Mouse (Mus musculus): Measurements from ENCODE around the gene Copg2. TPM values are rescaled to one million over a fixed set of nuclear protein-coding genes. Genes with fewer than 3 reads are reported as not detected.
"Not testable (repeated sequence)": the region's sequence is repeated elsewhere in the genome, so short reads cannot be mapped to it uniquely, and the experiment has no call there.

Gene Copg2
- polyA plus RNA-seq, 2 experiments = 7.8 to 9.1 TPM

DNA sequence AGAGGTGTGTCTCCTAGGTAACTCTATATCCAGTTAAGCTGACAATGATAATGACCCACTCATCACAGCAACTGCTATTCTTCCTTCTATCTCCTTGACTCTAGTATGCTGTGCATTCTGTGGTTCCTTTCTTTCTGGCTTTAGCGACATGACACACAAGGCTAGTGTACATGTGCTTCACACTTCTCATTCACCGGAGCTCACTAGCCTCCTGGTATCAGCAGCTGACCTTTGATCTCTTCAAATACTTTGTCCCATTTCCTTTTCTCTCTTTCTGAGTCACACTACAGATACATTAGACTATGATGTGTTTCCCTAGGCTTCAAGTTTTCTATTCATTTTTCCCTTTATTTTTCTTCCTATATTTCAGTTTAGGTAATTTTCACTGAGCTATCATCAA is 41.4 kb downstream of the Copg2 start:
- ATAC-seq (ENCODE audit: insufficient read depth) (no peak), DNase-seq (ENCODE audit: low read depth in 3 of 3, low spot score in 3 of 3) (no peak)
- H3K9me3 ChIP-seq (ENCODE audit: control insufficient read depth, low read length) = no peaks in the 10 kb centered on the region
- H3K36me3 ChIP-seq (replicated peaks; ENCODE audit: control insufficient read depth, insufficient read depth, low read depth) = no peaks in the 10 kb centered on the region
- no peaks in the 10 kb centered on the region for H3K4me1 ChIP-seq (replicated peaks; ENCODE audit: control insufficient read depth in 2 of 2, insufficient read depth in 2 of 2, low read length in 1 of 2)
- no peak for TF ChIP-seq EP300 (IDR thresholded peaks at IDR 0.05; ENCODE audit: low read depth)
- TF ChIP-seq CTCF (IDR thresholded peaks at IDR 0.05; ENCODE audit: low read depth) = no peak
- no peak overlapping the region for H3K4me2 ChIP-seq (ENCODE audit: low read depth)
- H3K9ac ChIP-seq (replicated peaks) = no peak overlapping the region
- no peak overlapping the region for H3K4me3 ChIP-seq (ENCODE audit: insufficient read depth in 1 of 2, low read depth in 2 of 2, low read length in 2 of 2)
- no peak overlapping the region for H3K27ac ChIP-seq
- H3K27me3 ChIP-seq (ENCODE audit: control insufficient read depth, insufficient read depth, low read length) = no peaks in the 10 kb centered on the region
- WGBS (ENCODE audit: insufficient replicate concordance) = 78% methylated on average over 2 of the region's 2 CpGs

GRCm38 (mm10) chr6:30849818-30850217 is 46.8 kb downstream of the Copg2 start:
- no peak overlapping the region for H3K4me3 ChIP-seq (ENCODE audit: insufficient read depth in 1 of 2, low read depth in 2 of 2, low read length in 2 of 2)
- TF ChIP-seq EP300 (IDR thresholded peaks at IDR 0.05; ENCODE audit: low read depth) (no peak), CTCF (IDR thresholded peaks at IDR 0.05; ENCODE audit: low read depth) (no peak)
- H3K4me2 ChIP-seq (ENCODE audit: low read depth) = no peak overlapping the region
- no peak overlapping the region for H3K27ac ChIP-seq
- no peaks in the 10 kb centered on the region for H3K9me3 ChIP-seq (ENCODE audit: control insufficient read depth, low read length)
- H3K9ac ChIP-seq (replicated peaks) = no peak overlapping the region
- no peak for ATAC-seq (ENCODE audit: insufficient read depth)
- DNase-seq (ENCODE audit: low read depth in 3 of 3, low spot score in 3 of 3) = no peak
- 72% methylated on average over 2 of the region's 2 CpGs for WGBS (ENCODE audit: insufficient replicate concordance)
- H3K36me3 ChIP-seq (replicated peaks; ENCODE audit: control insufficient read depth, insufficient read depth, low read depth) = no peaks in the 10 kb centered on the region
- no peaks in the 10 kb centered on the region for H3K27me3 ChIP-seq (ENCODE audit: control insufficient read depth, insufficient read depth, low read length)
- no peaks in the 10 kb centered on the region for H3K4me1 ChIP-seq (replicated peaks; ENCODE audit: control insufficient read depth in 2 of 2, insufficient read depth in 2 of 2, low read length in 1 of 2)

DNA sequence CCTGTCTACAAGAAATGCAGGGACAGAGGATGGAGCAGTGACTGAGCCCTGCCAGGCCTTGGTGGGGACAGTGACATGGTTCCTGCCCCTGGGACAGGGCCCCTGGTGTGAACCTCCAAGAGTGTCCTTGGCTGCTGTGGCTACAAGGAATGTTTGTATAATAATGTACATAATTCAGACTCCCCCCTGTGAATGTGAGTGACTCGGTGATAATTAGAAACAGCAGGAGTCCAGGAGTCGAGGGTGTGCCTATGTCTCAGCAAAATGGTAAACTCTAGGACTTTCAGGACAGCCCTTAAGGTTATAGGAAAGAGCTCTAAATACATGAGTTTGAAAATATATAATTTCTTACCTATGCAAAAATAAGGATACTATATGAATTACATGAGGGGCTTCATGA is 64.4 kb downstream of the Copg2 start:
- H3K4me3 ChIP-seq (ENCODE audit: insufficient read depth in 1 of 2, low read depth in 2 of 2, low read length in 2 of 2) = no peak overlapping the region
- H3K9me3 ChIP-seq (ENCODE audit: control insufficient read depth, low read length) = no peaks in the 10 kb centered on the region
- DNase-seq (ENCODE audit: low read depth in 3 of 3, low spot score in 3 of 3) = no peak
- 70% methylated on average over 2 of the region's 2 CpGs for WGBS (ENCODE audit: insufficient replicate concordance)
- H3K27me3 ChIP-seq (ENCODE audit: control insufficient read depth, insufficient read depth, low read length) = no peaks in the 10 kb centered on the region
- H3K9ac ChIP-seq (replicated peaks) = no peak overlapping the region
- H3K36me3 ChIP-seq (replicated peaks; ENCODE audit: control insufficient read depth, insufficient read depth, low read depth) = no peaks in the 10 kb centered on the region
- H3K27ac ChIP-seq = no peak overlapping the region
- no peak for ATAC-seq (ENCODE audit: insufficient read depth)
- no peak overlapping the region for H3K4me2 ChIP-seq (ENCODE audit: low read depth)
- no peaks in the 10 kb centered on the region for H3K4me1 ChIP-seq (replicated peaks; ENCODE audit: control insufficient read depth in 2 of 2, insufficient read depth in 2 of 2, low read length in 1 of 2)
- TF ChIP-seq CTCF (IDR thresholded peaks at IDR 0.05; ENCODE audit: low read depth) = no peak
- TF ChIP-seq EP300 (IDR thresholded peaks at IDR 0.05; ENCODE audit: low read depth) = no peak

GRCm38 (mm10) chr6:30813626-30814025 is 83.0 kb downstream of the Copg2 start:
- no peak overlapping the region for H3K4me2 ChIP-seq (ENCODE audit: low read depth)
- no peaks in the 10 kb centered on the region for H3K9me3 ChIP-seq (ENCODE audit: control insufficient read depth, low read length)
- no peaks in the 10 kb centered on the region for H3K36me3 ChIP-seq (replicated peaks; ENCODE audit: control insufficient read depth, insufficient read depth, low read depth)

GRCm38 (mm10) chr6:30805053-30805752 is 91.4 kb downstream of the Copg2 start:
- WGBS (ENCODE audit: insufficient replicate concordance) = 75% methylated on average over 5 of the region's 5 CpGs
- H3K4me3 ChIP-seq (ENCODE audit: insufficient read depth in 1 of 2, low read depth in 2 of 2, low read length in 2 of 2) = no peak overlapping the region
- no peak overlapping the region for H3K9ac ChIP-seq (replicated peaks)
- H3K27me3 ChIP-seq (ENCODE audit: control insufficient read depth, insufficient read depth, low read length) = no peaks in the 10 kb centered on the region
- H3K4me1 ChIP-seq (replicated peaks; ENCODE audit: control insufficient read depth in 2 of 2, insufficient read depth in 2 of 2, low read length in 1 of 2) = no peaks in the 10 kb centered on the region
- no peaks in the 10 kb centered on the region for H3K9me3 ChIP-seq (ENCODE audit: control insufficient read depth, low read length)
- no peak overlapping the region for H3K27ac ChIP-seq
- no peak for DNase-seq (ENCODE audit: low read depth in 3 of 3, low spot score in 3 of 3)
- H3K4me2 ChIP-seq (ENCODE audit: low read depth) = no peak overlapping the region
- no peaks in the 10 kb centered on the region for H3K36me3 ChIP-seq (replicated peaks; ENCODE audit: control insufficient read depth, insufficient read depth, low read depth)
- TF ChIP-seq CTCF (IDR thresholded peaks at IDR 0.05; ENCODE audit: low read depth) (no peak), EP300 (IDR thresholded peaks at IDR 0.05; ENCODE audit: low read depth) (no peak)
- no peak for ATAC-seq (ENCODE audit: insufficient read depth)

More at GRCm38 (mm10) chr6:30813626-30814025, 83.0 kb downstream of the Copg2 start:
- no peak for DNase-seq (ENCODE audit: low read depth in 3 of 3, low spot score in 3 of 3)
- H3K4me3 ChIP-seq (ENCODE audit: insufficient read depth in 1 of 2, low read depth in 2 of 2, low read length in 2 of 2) = no peak overlapping the region
- ATAC-seq (ENCODE audit: insufficient read depth) = no peak
- no peaks in the 10 kb centered on the region for H3K27me3 ChIP-seq (ENCODE audit: control insufficient read depth, insufficient read depth, low read length)
- H3K9ac ChIP-seq (replicated peaks) = no peak overlapping the region
- H3K27ac ChIP-seq = no peak overlapping the region
- TF ChIP-seq EP300 (IDR thresholded peaks at IDR 0.05; ENCODE audit: low read depth) (no peak), CTCF (IDR thresholded peaks at IDR 0.05; ENCODE audit: low read depth) (no peak)
- H3K4me1 ChIP-seq (replicated peaks; ENCODE audit: control insufficient read depth in 2 of 2, insufficient read depth in 2 of 2, low read length in 1 of 2) = no peaks in the 10 kb centered on the region

GRCm38 (mm10) chr6:30804389-30805052 is 92.1 kb downstream of the Copg2 start:
- DNase-seq (ENCODE audit: low read depth in 3 of 3, low spot score in 3 of 3) (peak in 1 of 3 experiments; percentile 12), ATAC-seq (ENCODE audit: insufficient read depth) (peak; percentile 33; the same call in 1 of the 2 replicates)
- H3K27me3 ChIP-seq (ENCODE audit: control insufficient read depth, insufficient read depth, low read length); H3K4me2 ChIP-seq (ENCODE audit: low read depth); H3K4me3 ChIP-seq (ENCODE audit: insufficient read depth in 1 of 2, low read depth in 2 of 2, low read length in 2 of 2); H3K27ac ChIP-seq; H3K4me1 ChIP-seq (replicated peaks; ENCODE audit: control insufficient read depth in 2 of 2, insufficient read depth in 2 of 2, low read length in 1 of 2); H3K9me3 ChIP-seq (ENCODE audit: control insufficient read depth, low read length); H3K9ac ChIP-seq (replicated peaks); H3K36me3 ChIP-seq (replicated peaks; ENCODE audit: control insufficient read depth, insufficient read depth, low read depth): not testable (repeated sequence)
- WGBS (ENCODE audit: insufficient replicate concordance) = 47% methylated on average over 6 of the region's 6 CpGs

DNA sequence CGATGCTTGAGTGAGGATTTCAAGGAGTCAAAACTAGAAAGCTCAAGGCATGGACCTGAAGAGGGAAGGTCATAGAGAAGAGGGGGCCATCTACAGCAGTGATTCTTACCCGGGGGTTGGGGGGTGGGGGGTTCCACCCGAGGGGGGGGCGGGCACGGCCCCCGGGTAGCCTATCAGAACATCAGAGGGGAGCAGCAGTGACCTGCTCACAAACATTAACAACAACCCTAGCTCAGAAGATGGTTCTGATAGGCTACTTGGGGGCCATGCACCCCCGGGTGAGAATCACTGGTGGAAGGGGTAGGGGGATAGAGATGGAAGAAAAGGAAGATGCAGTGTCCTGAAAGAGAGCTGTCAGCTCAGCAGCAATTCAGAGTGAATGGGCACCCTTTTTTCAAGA is 93.7 kb downstream of the Copg2 start:
- H3K4me1 ChIP-seq (replicated peaks; ENCODE audit: control insufficient read depth in 2 of 2, insufficient read depth in 2 of 2, low read length in 1 of 2); H3K4me2 ChIP-seq (ENCODE audit: low read depth); DNase-seq (ENCODE audit: low read depth in 3 of 3, low spot score in 3 of 3); H3K9me3 ChIP-seq (ENCODE audit: control insufficient read depth, low read length); H3K4me3 ChIP-seq (ENCODE audit: insufficient read depth in 1 of 2, low read depth in 2 of 2, low read length in 2 of 2); ATAC-seq (ENCODE audit: insufficient read depth); H3K27ac ChIP-seq; H3K9ac ChIP-seq (replicated peaks); H3K36me3 ChIP-seq (replicated peaks; ENCODE audit: control insufficient read depth, insufficient read depth, low read depth); H3K27me3 ChIP-seq (ENCODE audit: control insufficient read depth, insufficient read depth, low read length): not testable (repeated sequence)
- WGBS (ENCODE audit: insufficient replicate concordance) = 61% methylated on average over 7 of the region's 7 CpGs

Data from liver, embryonic 14.5 days (tissue).